Mouse (Mus musculus) erythroblast, embryonic 14.5 days (primary cell): ENCODE data around the gene Hivep2.

Source experiments
- GATA1 ChIP-seq: IDR thresholded peaks from 2 replicates; pipeline ENCODE4 v1.6.1; 2012; ENCODE audit warnings: low read length, inconsistent platforms, mixed read lengths
- TAL1 ChIP-seq: IDR thresholded peaks from 3 replicates; pipeline ENCODE4 v1.6.1; 2012; ENCODE audit warnings: low read length, inconsistent platforms, mixed read lengths

DNA sequence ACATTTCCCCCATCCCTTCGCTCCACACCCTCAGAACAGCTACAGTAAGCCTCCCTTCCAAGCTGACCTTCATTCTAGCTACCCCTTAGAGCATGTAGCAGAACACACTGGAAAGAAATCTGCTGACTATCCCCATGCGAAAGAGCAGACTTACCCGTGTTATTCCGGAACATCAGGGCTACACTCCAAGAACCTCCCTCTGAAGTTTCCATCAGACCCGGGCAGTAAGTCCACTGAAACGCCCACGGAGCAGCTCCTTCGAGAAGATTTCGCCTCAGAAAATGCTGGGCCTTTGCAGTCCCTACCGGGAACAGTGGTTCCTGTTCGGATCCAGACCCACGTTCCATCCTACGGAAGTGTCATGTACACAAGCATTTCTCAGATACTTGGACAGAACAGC, 165.4 kb downstream of the Hivep2 start:
- TF ChIP-seq GATA1 (no peak), TAL1 (no peak)
